24 mouse cellular contexts compared by ENCODE assay signal in the genomic region with DNA sequence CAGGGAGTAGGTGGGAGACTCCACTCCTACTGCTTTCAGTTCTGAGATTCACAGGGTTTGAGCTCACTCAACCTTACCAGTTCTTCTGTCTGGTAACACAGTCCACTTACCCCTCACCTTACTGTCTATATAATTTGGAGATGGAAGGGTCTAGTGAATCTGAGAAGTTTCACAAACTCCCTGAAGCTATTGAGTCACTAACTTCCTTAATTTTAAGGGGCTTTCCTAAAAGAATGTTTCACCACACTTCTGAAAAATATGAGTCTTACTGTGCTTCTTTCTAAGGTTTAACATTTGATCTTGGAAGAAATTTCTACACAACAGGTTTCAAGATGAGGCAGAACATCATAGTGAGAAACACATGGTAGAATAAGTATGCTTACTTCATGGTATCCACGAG.
"Had no signal": no experiment of that assay in that cellular context is flagged by ENCODE, and none has a peak within 500 bp of the region (broad histone marks: within the 10 kb centered on the region; RNA-seq: fewer than 3 reads in every experiment).

No protein-coding gene starts in this region.

- H3K36me3 ChIP-seq: liver, embryonic 15.5 days; lung, embryonic 15.5 days; midbrain, embryonic 13.5 days; midbrain, embryonic 15.5 days; neural tube, embryonic 13.5 days; neural tube, embryonic 15.5 days; stomach, embryonic 15.5 days had no signal

- H3K9me3 ChIP-seq: liver, embryonic 15.5 days; lung, embryonic 15.5 days; megakaryocyte, embryonic 14.5 days; midbrain, embryonic 13.5 days; midbrain, embryonic 15.5 days; neural tube, embryonic 13.5 days; neural tube, embryonic 15.5 days; stomach, embryonic 15.5 days had no signal

- H3K27ac ChIP-seq: liver, embryonic 15.5 days; lung, embryonic 15.5 days; macrophage; midbrain, embryonic 13.5 days; midbrain, embryonic 15.5 days; neural tube, embryonic 13.5 days; neural tube, embryonic 15.5 days; stomach, embryonic 15.5 days; stomach, postnatal 0 days had no signal

- H3K27me3 ChIP-seq: liver, embryonic 15.5 days; lung, embryonic 15.5 days; megakaryocyte, embryonic 14.5 days; midbrain, embryonic 13.5 days; midbrain, embryonic 15.5 days; neural tube, embryonic 13.5 days; neural tube, embryonic 15.5 days; stomach, embryonic 15.5 days had no signal

- DNase-seq: liver, postnatal 0 days; lung, adult 2 months; lung, postnatal 14 days; lung, postnatal 36 days; retina, postnatal 1 day; right cerebral cortex, adult 18-20 months; right cerebral cortex, postnatal 25 days; right cerebral cortex, postnatal 4 days; spleen, adult 18-20 months; thymus, adult 2 months; thymus, postnatal 25 days; thymus, postnatal 4 days had no signal

- H3K4me1 ChIP-seq: liver, embryonic 15.5 days; lung, embryonic 15.5 days; megakaryocyte, embryonic 14.5 days; midbrain, embryonic 13.5 days; midbrain, embryonic 15.5 days; neural tube, embryonic 13.5 days; neural tube, embryonic 15.5 days; stomach, embryonic 15.5 days had no signal

- ATAC-seq: liver, postnatal 0 days; lung, postnatal 0 days; midbrain, embryonic 13.5 days; midbrain, embryonic 15.5 days had no signal

- H3K4me3 ChIP-seq: liver, embryonic 15.5 days; lung, embryonic 15.5 days; megakaryocyte, embryonic 14.5 days; midbrain, embryonic 13.5 days; midbrain, embryonic 15.5 days; myocyte; neural tube, embryonic 13.5 days; neural tube, embryonic 15.5 days; stomach, embryonic 15.5 days had no signal
